Mouse (Mus musculus) neural tube, embryonic 11.5 days (tissue): ENCODE results near the gene Rpn2. TPM values are rescaled to one million over a fixed set of nuclear protein-coding genes. Genes with fewer than 3 reads are reported as not detected.

ENCODE experiments used
- ATAC-seq: fragments of 200-750 bp; cut with Nextera tagmentation; 2 replicates; pipeline ENCODE4 v1.8.0; 2017; ENCODE audit warnings: moderate number of reproducible peaks, mild to moderate bottlenecking, moderate TSS enrichment, moderate library complexity; ENCODE audit not compliant: insufficient read depth, low FRiP score, low TSS enrichment
- DNase-seq: peaks from one replicate; pipeline ENCODE4 v3.0.0-alpha.2; 2015; ENCODE audit warnings: low spot score
- H3K27ac ChIP-seq: fragments of 300-500 bp; sonication (generic); 2 replicates; pipeline ENCODE4 v1.5.1; 2014; ENCODE audit warnings: low read depth, mild to moderate bottlenecking, low read length
- H3K27me3 ChIP-seq: fragments of 300-500 bp; sonication (generic); 2 replicates; pipeline ENCODE4 v1.6.1; 2014; ENCODE audit warnings: mild to moderate bottlenecking, low read length, mixed read lengths; ENCODE audit not compliant: control insufficient read depth, insufficient read depth
- H3K36me3 ChIP-seq: fragments of 300-500 bp; sonication (generic); 2 replicates; pipeline ENCODE4 v1.6.1; 2014; ENCODE audit warnings: mild to moderate bottlenecking, low read length, moderate library complexity, mixed read lengths; ENCODE audit not compliant: control insufficient read depth, insufficient read depth
- H3K4me1 ChIP-seq: fragments of 300-500 bp; sonication (generic); 2 replicates; pipeline ENCODE4 v1.6.1; 2014; ENCODE audit warnings: low read length, mixed read lengths; ENCODE audit not compliant: control insufficient read depth, insufficient read depth
- H3K4me2 ChIP-seq: fragments of 300-500 bp; sonication (generic); 2 replicates; pipeline ENCODE4 v1.6.1; 2014; ENCODE audit warnings: low read depth, mild to moderate bottlenecking, moderate library complexity
- H3K4me3 ChIP-seq: fragments of 300-500 bp; sonication (generic); 2 replicates; pipeline ENCODE4 v1.5.1; 2014; ENCODE audit warnings: low read depth, low read length
- H3K9ac ChIP-seq: fragments of 300-500 bp; sonication (generic); 2 replicates; pipeline ENCODE4 v1.6.1; 2014; ENCODE audit warnings: mild to moderate bottlenecking, low read length
- H3K9me3 ChIP-seq: fragments of 300-500 bp; sonication (generic); 2 replicates; pipeline ENCODE4 v1.6.1; 2016; ENCODE audit warnings: low read length; ENCODE audit not compliant: control insufficient read depth
- WGBS: fragments of 180-500 bp; shearing (Covaris S2); extraction: QIAGEN DNeasy Blood & Tissue Kit; methylation state at CpG from one replicate; pipeline ENCODE4 v1.1.7; 2014; 5-methylcytosine and 5-hydroxymethylcytosine counted together
- polyA plus RNA-seq: library from polyadenylated mRNA; unstranded; fragments of >200 nt; fragmentation: Nextera tagmentation; extraction: Ambion mirVana; gene quantifications from 2 replicates; pipeline ENCODE4 v1.2.1, GENCODE M21; 2014

Rpn2 gene
- polyA plus RNA-seq, 1 experiment from 2014 or later: 267 TPM

GRCm38 (mm10) chr2:157306091-157307032 lies 27.5 kb downstream of the Rpn2 start:
- H3K9ac ChIP-seq: no peak overlapping the region
- no peak for DNase-seq
- H3K27me3 ChIP-seq: no peaks in the 10 kb centered on the region
- H3K36me3 ChIP-seq: peaks cover 20% of the 10 kb centered on the region
- no peak overlapping the region for H3K4me2 ChIP-seq
- ATAC-seq: no peak
- no peaks in the 10 kb centered on the region for H3K9me3 ChIP-seq
- H3K27ac ChIP-seq: no peak overlapping the region
- no peak overlapping the region for H3K4me3 ChIP-seq
- H3K4me1 ChIP-seq: no peaks in the 10 kb centered on the region
- 89% methylated on average over 7 of the region's 7 CpGs for WGBS

- WGBS: 88% methylated on average over 4 of the region's 4 CpGs
Measured at GRCm38 (mm10) chr2:157307715-157308265, 29.0 kb downstream of the Rpn2 start.

GRCm38 (mm10) chr2:157308273-157308917 lies 29.6 kb downstream of the Rpn2 start:
- Histone ChIP-seq H3K4me1 (no peaks in the 10 kb centered on the region), H3K27me3 (no peaks in the 10 kb centered on the region), H3K36me3 (peaks cover 15% of the 10 kb centered on the region), H3K4me2 (no peak overlapping the region), H3K9me3 (no peaks in the 10 kb centered on the region), H3K4me3 (no peak overlapping the region), H3K27ac (no peak overlapping the region), H3K9ac (no peak overlapping the region)
- WGBS: 93% methylated on average over 2 of the region's 2 CpGs
- no peak for DNase-seq
- no peak for ATAC-seq

More at GRCm38 (mm10) chr2:157307715-157308265, 29.0 kb downstream of the Rpn2 start:
- peaks cover 12% of the 10 kb centered on the region for H3K36me3 ChIP-seq
- no peak overlapping the region for H3K4me2 ChIP-seq
- no peaks in the 10 kb centered on the region for H3K4me1 ChIP-seq
- no peak overlapping the region for H3K9ac ChIP-seq
- no peaks in the 10 kb centered on the region for H3K27me3 ChIP-seq
- H3K9me3 ChIP-seq: no peaks in the 10 kb centered on the region
- no peak overlapping the region for H3K27ac ChIP-seq
- ATAC-seq (no peak), DNase-seq (no peak)
- H3K4me3 ChIP-seq: no peak overlapping the region

GRCm38 (mm10) chr2:157309611-157310010 lies 30.8 kb downstream of the Rpn2 start:
- no peak for DNase-seq
- Histone ChIP-seq H3K9me3 (no peaks in the 10 kb centered on the region), H3K27me3 (no peaks in the 10 kb centered on the region), H3K9ac (no peak overlapping the region), H3K4me3 (no peak overlapping the region), H3K4me1 (no peaks in the 10 kb centered on the region), H3K4me2 (no peak overlapping the region), H3K36me3 (peaks cover 21% of the 10 kb centered on the region), H3K27ac (no peak overlapping the region)
- no peak for ATAC-seq
- 95% methylated on average over 8 of the region's 8 CpGs for WGBS

GRCm38 (mm10) chr2:157310963-157311637 lies 32.3 kb downstream of the Rpn2 start:
- Histone ChIP-seq H3K4me2 (no peak overlapping the region), H3K27me3 (no peaks in the 10 kb centered on the region), H3K9me3 (no peaks in the 10 kb centered on the region), H3K36me3 (peaks cover 28% of the 10 kb centered on the region), H3K9ac (no peak overlapping the region), H3K4me3 (no peak overlapping the region), H3K27ac (no peak overlapping the region), H3K4me1 (no peaks in the 10 kb centered on the region)
- ATAC-seq (no peak), DNase-seq (no peak)
- 92% methylated on average over 6 of the region's 6 CpGs for WGBS

GRCm38 (mm10) chr2:157313718-157314117 lies 34.9 kb downstream of the Rpn2 start:
- no peak overlapping the region for H3K27ac ChIP-seq
- no peaks in the 10 kb centered on the region for H3K4me1 ChIP-seq
- no peak overlapping the region for H3K9ac ChIP-seq
- H3K9me3 ChIP-seq: no peaks in the 10 kb centered on the region
- H3K4me2 ChIP-seq: no peak overlapping the region
- no peak overlapping the region for H3K4me3 ChIP-seq
- ATAC-seq (no peak), DNase-seq (no peak)
- WGBS: 82% methylated on average over 3 of the region's 3 CpGs
- H3K27me3 ChIP-seq: no peaks in the 10 kb centered on the region
- peaks cover 39% of the 10 kb centered on the region for H3K36me3 ChIP-seq

GRCm38 (mm10) chr2:157314310-157314709 lies 35.5 kb downstream of the Rpn2 start:
- H3K27ac ChIP-seq: no peak overlapping the region
- H3K4me1 ChIP-seq: no peaks in the 10 kb centered on the region
- DNase-seq (no peak), ATAC-seq (no peak)
- H3K36me3 ChIP-seq: peaks cover 39% of the 10 kb centered on the region
- WGBS: 81% methylated on average over 7 of the region's 7 CpGs
- no peak overlapping the region for H3K4me3 ChIP-seq
- H3K9me3 ChIP-seq: no peaks in the 10 kb centered on the region
- H3K4me2 ChIP-seq: no peak overlapping the region
- no peak overlapping the region for H3K9ac ChIP-seq
- H3K27me3 ChIP-seq: no peaks in the 10 kb centered on the region

- DNase-seq: no peak
- Histone ChIP-seq H3K9ac (no peak overlapping the region), H3K27me3 (no peaks in the 10 kb centered on the region), H3K9me3 (no peaks in the 10 kb centered on the region), H3K36me3 (peaks cover 38% of the 10 kb centered on the region), H3K4me3 (no peak overlapping the region), H3K4me2 (no peak overlapping the region), H3K4me1 (no peaks in the 10 kb centered on the region), H3K27ac (no peak overlapping the region)
- WGBS: 88% methylated on average over 6 of the region's 6 CpGs
- no peak for ATAC-seq
Measured at GRCm38 (mm10) chr2:157315486-157315885, 36.7 kb downstream of the Rpn2 start.
